Mouse (Mus musculus) G1E-ER4 (cell line): ENCODE measurements around the gene Swap70. TPM values are rescaled to one million over a fixed set of nuclear protein-coding genes. Genes with fewer than 3 reads are reported as not detected.

Experiments
- GATA1 ChIP-seq: IDR thresholded peaks from one replicate; pipeline ENCODE4 v1.8.0; 2012; ENCODE audit warnings: low read length, inconsistent platforms
- polyA plus RNA-seq: library from polyadenylated mRNA; stranded (reverse); fragments of >175 nt; gene quantifications from 2 replicates; pipeline ENCODE4 v1.2.3, GENCODE M21; 2012

Swap70 gene
- polyA plus RNA-seq, 1 experiment = 23.3 TPM

- TF ChIP-seq GATA1 = no peak
Observed at GRCm38 (mm10) chr7:110282797-110283196, 61.3 kb downstream of the Swap70 start.

- TF ChIP-seq GATA1 = no peak
Observed at GRCm38 (mm10) chr7:110283484-110284275, 62.2 kb downstream of the Swap70 start.

- no peak for TF ChIP-seq GATA1
Observed at GRCm38 (mm10) chr7:110285076-110285848, 63.8 kb downstream of the Swap70 start.

GRCm38 (mm10) chr7:110285849-110286151 lies 64.3 kb downstream of the Swap70 start:
- TF ChIP-seq GATA1 = no peak

GRCm38 (mm10) chr7:110286198-110286732 lies 64.8 kb downstream of the Swap70 start:
- TF ChIP-seq GATA1 = no peak

GRCm38 (mm10) chr7:110286838-110287475 lies 65.4 kb downstream of the Swap70 start:
- no peak for TF ChIP-seq GATA1

- TF ChIP-seq GATA1 = no peak
Observed at GRCm38 (mm10) chr7:110287476-110288071, 66.1 kb downstream of the Swap70 start.

- no peak for TF ChIP-seq GATA1
Observed at GRCm38 (mm10) chr7:110288191-110288604, 66.7 kb downstream of the Swap70 start.

- no peak for TF ChIP-seq GATA1
Observed at GRCm38 (mm10) chr7:110288731-110289191, 67.2 kb downstream of the Swap70 start.

GRCm38 (mm10) chr7:110289647-110290046 lies 68.1 kb downstream of the Swap70 start:
- TF ChIP-seq GATA1 = no peak

GRCm38 (mm10) chr7:110296889-110297603 lies 75.5 kb downstream of the Swap70 start:
- no peak for TF ChIP-seq GATA1

- TF ChIP-seq GATA1 = no peak
Observed at GRCm38 (mm10) chr7:110297611-110298010, 76.1 kb downstream of the Swap70 start.

GRCm38 (mm10) chr7:110298090-110298489 lies 76.6 kb downstream of the Swap70 start:
- TF ChIP-seq GATA1 = no peak

- TF ChIP-seq GATA1 = no peak
Observed at GRCm38 (mm10) chr7:110298739-110299410, 77.4 kb downstream of the Swap70 start.
